Mouse (Mus musculus) gastrocnemius, postnatal 36 days (tissue): ENCODE measurements around the gene Cryzl1. TPM values are rescaled to one million over a fixed set of nuclear protein-coding genes. Genes with fewer than 3 reads are reported as not detected.
A peak's percentile ranks its signal among the peaks of the same experiment; 100 is the strongest.
"Not testable (repeated sequence)": the region's sequence is repeated elsewhere in the genome, so short reads cannot be mapped to it uniquely, and the experiment has no call there.

Experiments used
- DNase-seq, 2 experiments: peaks; one replicate each; pipeline ENCODE4 v3.0.0; 2022
- intact Hi-C: fragments of 180-260 bp; cut with DNase I; formaldehyde crosslinking; loops from one replicate; pipeline ENCODE4 v1.15.1; 2025
- total RNA-seq, 2 experiments: library from RNA; stranded (reverse); gene quantifications; 2 replicates each; pipeline ENCODE4 v1.2.3; 2021

Cryzl1 gene
- total RNA-seq, 2 experiments from 2014 or later, result 12.7 to 17.0 TPM

GRCm38 (mm10) chr16:91649246-91649645 lies 79.5 kb downstream of the Cryzl1 start:
- no peak for DNase-seq
- intact Hi-C loops, result loop anchor here (5.0 kb wide), 2 partner anchors 38 to 52 kb away; partner anchors contain the start of genes Donson and Tmem50b

- intact Hi-C loops, result loop anchor here (5.0 kb wide), 2 partner anchors 39 to 51 kb away; partner anchors contain the start of genes Donson and Tmem50b
These were observed 80.6 kb downstream of the Cryzl1 start for GRCm38 (mm10) chr16:91648220-91648550.

DNA sequence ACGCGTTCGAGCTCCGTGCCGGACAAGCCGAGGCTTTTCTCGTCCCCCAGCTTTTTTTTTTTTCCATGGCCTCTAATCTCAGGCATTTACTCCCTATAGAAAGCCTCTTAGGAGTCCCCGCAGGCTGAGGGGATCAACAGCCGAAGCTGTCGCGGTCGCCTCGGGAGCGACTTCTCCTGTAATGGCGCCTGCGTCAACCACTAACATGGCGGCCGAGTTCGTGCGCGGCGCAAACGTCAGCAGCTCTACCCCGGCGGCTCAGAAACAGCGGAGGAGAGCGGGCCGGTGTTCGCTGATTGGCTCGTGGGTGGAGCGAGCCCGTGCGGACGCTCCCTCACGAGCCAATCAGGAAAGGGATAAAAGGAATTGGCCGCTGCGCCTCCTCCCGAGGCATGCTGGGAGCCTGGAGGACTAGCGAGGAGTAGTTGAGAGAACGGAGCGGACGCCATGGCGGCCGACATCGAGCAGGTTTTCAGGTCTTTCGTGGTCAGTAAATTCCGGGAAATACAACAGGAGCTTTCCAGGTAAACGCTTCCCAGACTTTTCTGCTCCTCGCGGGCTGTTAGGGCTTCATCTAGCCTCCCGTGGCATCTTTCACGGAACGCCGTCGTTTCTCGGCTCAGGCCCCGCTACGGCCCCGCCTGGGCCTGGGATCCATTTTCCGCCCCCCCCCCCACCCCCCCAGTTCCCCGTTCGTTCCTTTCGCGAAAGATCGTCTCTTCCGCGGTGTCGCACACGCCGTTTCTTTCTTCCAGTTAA lies 81.1 kb downstream of the Cryzl1 start, which contains the start of gene Son:
Son (plus strand) TSS at position 46 of the 759 bp plus-strand sequence.
- peak; percentile 89 to 96 for DNase-seq
- intact Hi-C loops, result loop anchor here (5.0 kb wide), 2 partner anchors 40 to 50 kb away; partner anchors contain the start of genes Donson and Tmem50b

More at GRCm38 (mm10) chr16:91648220-91648550, 80.6 kb downstream of the Cryzl1 start:
- DNase-seq, result peak; percentile 68 to 74

DNA sequence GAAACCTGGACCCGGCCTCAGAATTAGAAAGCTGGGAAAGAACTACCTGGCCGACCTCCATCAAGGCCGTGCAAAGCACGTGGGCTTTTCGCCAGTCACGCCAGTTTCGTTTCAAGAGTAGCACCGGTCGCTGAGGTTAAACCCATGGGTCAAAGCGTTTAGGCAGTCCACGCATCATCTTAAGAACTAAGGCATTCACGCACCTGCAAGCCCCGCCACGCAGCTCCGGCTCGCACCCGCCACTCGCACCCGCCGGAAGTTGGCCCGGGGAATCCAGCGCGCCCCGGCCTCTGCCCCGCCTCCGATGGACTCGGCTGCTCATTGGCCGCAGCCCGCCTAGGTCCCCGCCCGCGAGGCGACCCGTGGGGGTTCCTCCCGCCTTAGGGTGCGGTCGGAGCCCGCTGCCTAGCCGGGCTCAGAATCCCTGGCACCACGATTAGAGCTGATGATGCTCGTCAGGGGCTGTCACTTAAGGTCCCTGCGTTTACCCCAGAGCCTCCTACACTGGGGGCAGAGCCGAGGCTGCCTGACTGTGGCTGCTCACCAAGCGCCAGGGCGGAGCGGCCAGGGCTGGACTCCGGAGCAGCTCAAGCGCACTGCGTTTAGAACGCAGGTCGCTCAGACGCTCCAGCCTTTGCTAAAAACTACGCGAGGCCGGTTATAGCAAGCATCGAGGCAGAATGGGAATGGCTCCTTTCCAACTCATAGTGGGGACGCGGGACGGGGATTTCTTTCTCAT lies 81.9 kb downstream of the Cryzl1 start, which contains the start of gene Gart:
Gart (minus strand) TSS at position 272 of the 739 bp plus-strand sequence.
- peak; percentile 90 to 94 for DNase-seq
- intact Hi-C loops, result loop anchor here (5.0 kb wide), 2 partner anchors 40 to 50 kb away; partner anchors contain the start of genes Donson and Tmem50b

DNA sequence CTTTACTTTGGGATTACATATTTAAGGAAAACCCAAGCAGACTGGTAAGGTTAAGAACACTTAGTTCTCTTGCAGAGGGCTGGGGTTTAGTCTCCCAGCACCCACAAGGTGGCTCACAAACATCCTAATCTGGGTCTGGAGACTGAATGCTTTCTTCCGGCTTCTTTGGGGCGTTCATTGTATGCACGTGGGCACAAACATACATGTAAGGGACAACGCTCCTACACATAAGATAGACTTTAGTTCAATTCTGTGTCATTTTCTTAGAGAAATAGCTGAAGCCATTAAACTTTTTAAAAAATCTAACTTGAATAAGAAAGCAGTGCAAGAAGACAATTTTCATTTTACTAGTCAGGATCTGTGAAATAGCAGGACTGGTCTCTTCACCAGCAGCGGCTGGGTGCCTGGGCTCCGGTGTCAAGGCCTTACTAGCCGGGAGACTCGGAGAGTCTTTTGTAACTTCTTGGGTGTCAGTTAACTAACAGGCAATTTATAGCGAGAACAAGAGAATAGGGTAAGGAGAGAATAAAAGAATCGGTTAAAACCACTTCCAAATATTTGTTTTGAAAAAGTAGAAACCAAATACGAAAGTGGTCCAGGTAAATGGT lies 82.7 kb downstream of the Cryzl1 start:
- DNase-seq, result no peak
- intact Hi-C loops, result loop anchor here (5.0 kb wide), 2 partner anchors 41 to 49 kb away; partner anchors contain the start of genes Donson and Tmem50b

DNA sequence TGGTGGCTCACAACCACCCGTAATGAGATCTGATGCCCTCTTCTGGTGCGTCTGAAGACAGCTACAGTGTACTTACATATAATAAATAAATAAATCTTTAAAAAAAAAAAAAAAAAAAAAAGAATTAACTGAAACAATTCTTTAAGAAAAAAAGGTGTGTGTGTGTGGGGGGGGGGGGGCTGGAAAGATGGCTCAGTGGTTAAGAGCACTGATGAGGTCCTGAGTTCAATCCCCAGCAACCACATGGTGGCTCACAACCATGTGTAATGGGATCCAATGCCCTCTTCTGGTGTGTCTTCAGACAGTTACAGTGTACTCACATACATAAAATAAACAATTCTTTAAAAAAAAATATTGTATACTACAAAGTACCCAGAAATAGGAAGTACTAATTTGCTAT lies 83.4 kb downstream of the Cryzl1 start:
- DNase-seq, result not testable (repeated sequence)
- intact Hi-C loops, result loop anchor here (5.0 kb wide), 2 partner anchors 42 to 48 kb away; partner anchors contain the start of genes Donson and Tmem50b

GRCm38 (mm10) chr16:91644901-91645300 lies 83.9 kb downstream of the Cryzl1 start:
- intact Hi-C loops, result loop anchor here (5.0 kb wide), 2 partner anchors 42 to 48 kb away; partner anchors contain the start of genes Donson and Tmem50b
- no peak for DNase-seq

DNA sequence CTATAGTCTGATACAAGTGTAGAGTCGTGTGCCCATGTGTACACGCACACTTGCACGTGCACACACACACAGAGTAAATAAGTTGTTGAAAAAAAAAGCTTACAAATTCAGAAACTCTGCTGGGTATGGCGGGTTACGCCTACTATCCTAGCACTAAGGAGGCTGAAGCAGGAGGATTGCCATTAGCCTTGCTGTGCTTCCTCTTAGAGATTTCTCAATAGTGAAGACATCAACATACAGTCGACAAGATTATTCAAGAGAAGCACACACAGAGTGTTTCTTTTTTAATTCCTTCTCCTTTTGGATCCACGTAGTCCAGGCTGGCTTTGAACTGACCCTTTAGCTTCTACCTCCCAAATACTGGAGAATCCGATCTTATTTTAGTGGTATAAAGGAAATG lies 88.6 kb downstream of the Cryzl1 start:
- DNase-seq, result no peak
- intact Hi-C loops, result no loop called here

DNA sequence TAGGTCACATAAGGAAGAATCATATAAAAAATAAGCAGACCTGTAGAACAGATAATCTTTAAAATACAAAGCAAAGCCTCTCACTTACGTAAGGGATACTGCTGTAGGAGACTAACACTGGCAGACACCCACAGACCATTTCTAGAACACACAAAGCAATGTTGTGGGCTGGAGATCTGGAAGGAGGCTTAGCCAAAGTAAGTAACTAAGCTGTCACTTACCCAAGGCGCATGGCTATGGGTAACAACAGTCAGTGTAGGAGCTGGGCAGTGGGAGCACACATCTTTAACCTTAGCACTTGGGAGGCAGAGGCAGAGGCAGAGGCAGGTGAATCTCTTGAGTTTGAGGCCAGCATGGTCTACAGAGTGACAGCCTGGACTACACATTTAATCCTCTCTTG lies 89.1 kb downstream of the Cryzl1 start:
- DNase-seq, result no peak
- intact Hi-C loops, result no loop called here

Other genes with a start within 250 kb of the Cryzl1 start
- 10 to 100 TPM in 1 of 2 experiments, 1 to 10 TPM in 1; 9.6 to 11.3 TPM for gene Ifnar1, start 243.7 kb downstream of the Cryzl1 start, total RNA-seq
- 10 to 100 TPM; 58.2 to 63.2 TPM for gene Ifngr2, start 181.9 kb downstream of the Cryzl1 start, total RNA-seq
- 10 to 100 TPM; 13.7 to 16.4 TPM for gene Tmem50b, start 131.2 kb downstream of the Cryzl1 start, total RNA-seq
- 10 to 100 TPM; 12.7 to 15.6 TPM for gene Dnajc28, start 109.9 kb downstream of the Cryzl1 start, total RNA-seq
- 10 to 100 TPM; 48.3 to 57.9 TPM for gene Gart, start 82.0 kb downstream of the Cryzl1 start, total RNA-seq
- 100 to 1,000 TPM in 1 of 2 experiments, 10 to 100 TPM in 1; 87.4 to 101 TPM for gene Son, start 81.5 kb downstream of the Cryzl1 start, total RNA-seq
- 1 to 10 TPM; 1.2 to 1.5 TPM for gene Donson, start 40.2 kb downstream of the Cryzl1 start, total RNA-seq
- gene Itsn1, start 306 bp upstream of the Cryzl1 start, total RNA-seq, result 10 to 100 TPM; 49.7 to 69.7 TPM